Mouse (Mus musculus) E14TG2a.4 (cell line): ENCODE measurements at regions not wholly inside any gene's neighbourhood (a gene's known extent, or its start where the extent isn't known, plus 50 kb on each side); places are given as distances from the start of the nearest gene placed in this dataset.

ENCODE experiments used
- H3K27me3 ChIP-seq: 2 replicates; pipeline ENCODE4 v1.6.1; 2014; ENCODE audit warnings: low read length, control low read depth; ENCODE audit not compliant: insufficient read depth
- H3K36me3 ChIP-seq: 2 replicates; pipeline ENCODE4 v1.6.1; 2014; ENCODE audit warnings: low read length, control low read depth; ENCODE audit not compliant: insufficient read depth
- H3K4me1 ChIP-seq: replicated peaks from 2 replicates; pipeline ENCODE4 v1.6.1; 2014; ENCODE audit warnings: low read depth, low read length, control low read depth
- H3K4me3 ChIP-seq: replicated peaks from 2 replicates; pipeline ENCODE4 v1.5.1; 2014; ENCODE audit warnings: mild to moderate bottlenecking, low read length
- H3K9me3 ChIP-seq: 2 replicates; pipeline ENCODE4 v1.6.1; 2014; ENCODE audit warnings: low read length, control low read depth
- CTCF ChIP-seq: conservative IDR thresholded peaks from 2 replicates; pipeline ENCODE4 v1.5.1; 2014; ENCODE audit warnings: low read length
- NANOG ChIP-seq: IDR thresholded peaks from 2 replicates; pipeline ENCODE4 v1.6.1; 2014; ENCODE audit warnings: borderline replicate concordance, low read length, mixed read lengths
- POU5F1 ChIP-seq: IDR thresholded peaks from 2 replicates; pipeline ENCODE4 v1.6.1; 2014; ENCODE audit warnings: low read length, borderline replicate concordance

GRCm38 (mm10) chr2:179390924-179391461 lies 51.2 kb upstream of the Cdh4 start:
- Histone ChIP-seq H3K36me3 (no peaks in the 10 kb centered on the region), H3K27me3 (0 out of 2 replicates have a peak, but pooled peaks cover 4% of the 10 kb centered on the region), H3K9me3 (peaks cover 7% of the 10 kb centered on the region), H3K4me3 (no peak overlapping the region), H3K4me1 (peaks cover 4% of the 10 kb centered on the region; the same call in 1 of the 2 replicates)
- no peak for TF ChIP-seq NANOG
- no peak for TF ChIP-seq POU5F1
- TF ChIP-seq CTCF: no peak
